Mouse (Mus musculus): ENCODE data around the gene Taf1c.

DNA sequence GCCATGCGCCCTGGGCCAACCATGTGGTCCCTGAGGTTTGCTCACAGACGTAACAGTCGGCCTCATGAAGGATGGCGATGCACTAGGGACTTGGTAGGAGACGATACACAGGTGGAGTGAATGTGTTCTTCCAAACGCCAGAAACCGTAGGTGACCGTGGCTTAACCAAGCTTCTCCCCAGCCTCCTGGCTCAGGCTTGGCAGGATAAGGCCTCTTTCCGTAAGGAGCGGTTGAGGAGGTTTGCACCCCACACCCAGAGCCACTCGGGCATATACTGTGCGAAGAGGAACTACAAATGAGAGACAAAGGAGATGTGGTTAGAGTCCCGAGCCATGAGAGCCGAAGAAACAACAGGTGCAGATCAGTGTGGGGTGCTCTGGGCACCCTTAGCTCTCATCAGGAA, 41.2 kb downstream of the Taf1c start:
- no peak for TF ChIP-seq CTCF (IDR thresholded peaks at IDR 0.05; ENCODE audit: borderline replicate concordance, extremely low read depth, insufficient read depth, insufficient read length)
- no peak for TF ChIP-seq POLR2A (IDR thresholded peaks at IDR 0.05; ENCODE audit: borderline replicate concordance, extremely low read depth, insufficient read depth, insufficient read length, poor library complexity, severe bottlenecking)
